Mouse (Mus musculus): Measurements from ENCODE around the gene Rbpjl.

- TF ChIP-seq CTCF (IDR thresholded peaks at IDR 0.05; ENCODE audit: extremely low read depth, insufficient read length, insufficient replicate concordance, low read depth, low read length) (no peak), POLR2A (IDR thresholded peaks at IDR 0.05; ENCODE audit: low read depth, low read length) (no peak)
Measured at GRCm38 (mm10) chr2:164453047-164453757, 50.3 kb downstream of the Rbpjl start.
